Mouse (Mus musculus) G1E (cell line): ENCODE results near the gene Pacsin1. TPM values are rescaled to one million over a fixed set of nuclear protein-coding genes. Genes with fewer than 3 reads are reported as not detected.

Source experiments
- ATAC-seq: 2 replicates; pipeline ENCODE4 v1.8.0; 2016; ENCODE audit warnings: mild to moderate bottlenecking; ENCODE audit not compliant: insufficient number of reproducible peaks, poor library complexity, low FRiP score, severe bottlenecking; ENCODE audit errors: extremely low read depth
- DNase-seq: peaks from one replicate; pipeline ENCODE4 v3.0.0; 2012; ENCODE audit warnings: low spot score
- H3K27me3 ChIP-seq: 2 replicates; pipeline ENCODE4 v1.6.1; 2012; ENCODE audit warnings: mild to moderate bottlenecking, low read length, inconsistent platforms; ENCODE audit not compliant: insufficient read depth
- H3K36me3 ChIP-seq: replicated peaks from 2 replicates; pipeline ENCODE3; 2012; ENCODE audit warnings: mild to moderate bottlenecking, inconsistent platforms
- H3K4me1 ChIP-seq: 2 replicates; pipeline ENCODE4 v1.6.1; 2012; ENCODE audit warnings: low read depth, low read length, inconsistent platforms, mixed read lengths; ENCODE audit not compliant: insufficient read depth
- H3K4me3 ChIP-seq: 2 replicates; pipeline ENCODE4 v1.5.1; 2012; ENCODE audit warnings: low read depth, mild to moderate bottlenecking, inconsistent platforms, low read length, moderate library complexity, mixed read lengths
- H3K9me3 ChIP-seq: replicated peaks from 2 replicates; pipeline ENCODE4 v1.6.1; 2012; ENCODE audit warnings: inconsistent platforms
- CTCF ChIP-seq: IDR thresholded peaks from 2 replicates; pipeline ENCODE4 v1.5.1; 2012; ENCODE audit warnings: low read depth, low read length, inconsistent platforms, mixed read lengths
- GATA1 ChIP-seq: IDR thresholded peaks from 2 replicates; pipeline ENCODE4 v1.6.1; 2012; ENCODE audit warnings: borderline replicate concordance, low read length, inconsistent platforms, mixed read lengths
- GATA2 ChIP-seq: IDR thresholded peaks from 2 replicates; pipeline ENCODE4 v1.6.1; 2012; ENCODE audit warnings: low read depth, low read length, inconsistent platforms, borderline replicate concordance
- POLR2AphosphoS5 ChIP-seq: IDR thresholded peaks from 2 replicates; pipeline ENCODE4 v1.6.1; 2012; ENCODE audit warnings: low read depth, low read length, inconsistent platforms; ENCODE audit not compliant: insufficient replicate concordance
- TAL1 ChIP-seq: conservative IDR thresholded peaks from 2 replicates; pipeline ENCODE4 v1.6.1; 2012; ENCODE audit warnings: low read depth, low read length, inconsistent platforms, mixed read lengths
- polyA plus RNA-seq: library from polyadenylated mRNA; stranded (reverse); fragments of >175 nt; gene quantifications from 2 replicates; pipeline ENCODE4 v1.2.3, GENCODE M21; 2012
- total RNA-seq, 2 experiments: library from RNA; stranded (forward) in 1 of 2; stranded (reverse) in 1 of 2; fragments of 200-1000 nt in 1 of 2; fragments of >200 nt in 1 of 2; fragmentation: Nextera tagmentation in 1 of 2; gene quantifications; 2 replicates each; pipeline ENCODE4 v1.2.3; 2014 to 2017

The Pacsin1 gene
- total and polyA plus RNA-seq, 3 experiments, result 0.44 TPM; not detected in 2

DNA sequence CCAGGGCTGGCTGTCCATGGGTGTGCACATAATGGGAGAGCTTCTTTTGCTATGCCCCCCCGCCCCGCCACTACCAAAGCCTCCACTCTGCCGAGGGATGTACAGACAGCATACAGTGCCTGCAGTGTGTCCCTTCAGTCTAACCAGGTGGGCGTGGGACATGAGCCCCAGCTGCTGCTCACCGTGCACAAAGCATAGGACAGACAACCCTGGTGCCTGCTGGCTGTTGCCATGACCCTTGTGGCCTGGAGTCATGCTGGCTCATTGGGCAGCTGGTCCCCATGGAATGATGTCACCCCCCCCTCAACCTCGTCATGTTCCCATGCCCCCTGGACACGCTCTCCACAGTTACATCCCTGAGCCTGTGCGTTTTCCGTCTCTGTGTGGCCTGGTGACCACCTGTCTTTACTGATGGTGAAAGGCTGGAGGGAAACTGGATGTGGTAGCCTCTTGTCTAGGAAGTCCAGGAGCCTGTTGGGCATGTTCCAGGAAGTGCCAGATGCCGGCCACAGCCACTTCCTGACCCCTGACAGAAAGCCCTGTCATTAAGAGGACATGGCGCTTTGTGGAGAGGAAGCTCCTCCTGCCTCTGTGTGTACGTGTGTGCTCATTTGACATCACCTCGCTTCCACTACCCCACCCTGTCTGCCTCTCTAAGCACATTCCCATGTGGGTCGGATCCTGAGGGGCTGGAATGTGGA is 35.8 kb downstream of the Pacsin1 start:
- Histone ChIP-seq H3K36me3 (no peaks in the 10 kb centered on the region), H3K27me3 (peaks cover 25% of the 10 kb centered on the region), H3K4me3 (no peak overlapping the region), H3K4me1 (no peaks in the 10 kb centered on the region; the same call in 1 of the 2 replicates), H3K9me3 (peaks cover 3% of the 10 kb centered on the region; the same call in 1 of the 2 replicates)
- ATAC-seq (no peak), DNase-seq (no peak)
- TF ChIP-seq GATA1, result no peak
- TF ChIP-seq POLR2AphosphoS5, result no peak
- TF ChIP-seq GATA2, result no peak
- TF ChIP-seq CTCF, result no peak
- no peak for TF ChIP-seq TAL1

DNA sequence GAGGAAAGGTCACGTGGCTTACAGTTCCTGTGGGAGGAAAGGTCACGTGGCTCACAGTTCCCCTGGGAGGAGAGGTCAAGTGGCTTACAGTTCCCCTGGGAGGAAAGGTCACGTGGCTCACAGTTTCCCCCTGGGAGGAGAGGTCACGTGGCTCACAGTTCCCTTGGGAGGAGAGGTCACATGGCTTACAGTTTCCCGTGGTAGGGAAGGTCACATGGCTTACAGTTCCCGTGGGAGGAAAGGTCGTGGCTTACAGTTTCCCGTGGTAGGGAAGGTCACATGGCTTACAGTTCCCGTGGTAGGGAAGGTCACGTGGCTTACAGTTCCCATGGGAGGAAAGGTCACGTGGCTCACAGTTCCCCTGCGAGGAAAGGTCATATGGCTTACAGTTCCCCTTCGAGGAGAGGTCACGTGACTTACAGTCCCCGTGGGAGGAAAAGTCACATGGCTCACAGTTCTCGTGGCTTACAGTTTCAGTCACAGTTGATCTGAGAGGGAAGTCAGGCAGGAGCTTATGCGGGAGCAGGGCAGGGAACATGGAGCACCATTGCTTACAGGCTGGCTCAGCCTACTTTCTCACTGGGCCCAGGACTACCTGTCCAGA is 44.4 kb downstream of the Pacsin1 start:
- no peak for TF ChIP-seq GATA1
- no peak for TF ChIP-seq CTCF
- TF ChIP-seq TAL1, result no peak
- no peak for TF ChIP-seq GATA2
- no peak for TF ChIP-seq POLR2AphosphoS5
- no peak overlapping the region for H3K4me3 ChIP-seq
- peaks cover 24% of the 10 kb centered on the region for H3K9me3 ChIP-seq
- DNase-seq (no peak), ATAC-seq (no peak)
- H3K4me1 ChIP-seq, result peaks cover 9% of the 10 kb centered on the region
- no peaks in the 10 kb centered on the region for H3K36me3 ChIP-seq
- peaks cover 13% of the 10 kb centered on the region; the same call in 1 of the 2 replicates for H3K27me3 ChIP-seq

DNA sequence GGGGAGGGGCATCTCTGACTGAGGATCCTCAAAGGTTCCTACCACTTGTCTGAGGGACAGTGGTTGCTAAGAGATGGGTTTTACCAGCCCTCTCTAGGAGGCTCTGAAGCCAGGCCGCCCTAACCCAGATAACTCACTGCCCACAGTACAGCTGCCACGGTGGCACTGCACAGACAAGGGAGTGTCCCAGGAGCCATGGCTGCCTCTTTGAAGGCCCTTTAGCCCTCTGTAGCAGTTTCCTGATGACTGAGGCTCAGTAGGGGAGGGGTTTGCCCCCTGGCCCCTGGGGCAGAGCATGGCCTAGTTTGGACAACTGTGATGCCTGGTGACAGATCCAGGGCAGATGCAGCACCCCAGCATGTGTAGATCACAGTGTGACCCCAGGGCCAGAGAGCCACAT is 45.5 kb downstream of the Pacsin1 start:
- H3K4me3 ChIP-seq, result no peak overlapping the region
- TF ChIP-seq GATA1 (no peak), CTCF (no peak), POLR2AphosphoS5 (no peak), TAL1 (no peak), GATA2 (no peak)
- H3K4me1 ChIP-seq, result peaks cover 9% of the 10 kb centered on the region
- H3K9me3 ChIP-seq, result peaks cover 24% of the 10 kb centered on the region
- peaks cover 13% of the 10 kb centered on the region; the same call in 1 of the 2 replicates for H3K27me3 ChIP-seq
- ATAC-seq (no peak), DNase-seq (no peak)
- H3K36me3 ChIP-seq, result no peaks in the 10 kb centered on the region

DNA sequence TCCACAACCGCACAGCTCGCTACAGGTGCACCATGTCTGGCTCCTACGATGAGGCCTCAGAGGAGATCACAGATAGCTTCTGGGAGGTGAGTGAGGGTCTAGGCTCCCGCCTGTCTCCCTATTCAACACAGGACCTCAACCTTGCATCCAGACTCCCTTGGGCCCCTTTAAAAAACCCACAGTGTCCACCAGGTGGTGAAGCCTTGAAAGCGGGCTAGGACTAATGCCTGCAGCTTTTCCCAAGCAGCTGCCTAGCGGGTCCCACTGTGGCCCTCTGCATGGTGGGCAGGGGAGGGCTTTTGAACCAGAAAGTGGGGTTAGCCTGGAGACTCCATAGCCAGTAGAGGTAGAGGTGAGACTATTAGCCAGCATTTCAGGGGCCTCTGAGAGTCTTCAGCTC is 46.5 kb downstream of the Pacsin1 start:
- DNase-seq (no peak), ATAC-seq (no peak)
- TF ChIP-seq CTCF (no peak), TAL1 (no peak), GATA2 (no peak), POLR2AphosphoS5 (no peak), GATA1 (no peak)
- Histone ChIP-seq H3K9me3 (peaks cover 24% of the 10 kb centered on the region), H3K4me3 (no peak overlapping the region), H3K36me3 (no peaks in the 10 kb centered on the region), H3K27me3 (peaks cover 14% of the 10 kb centered on the region; the same call in 1 of the 2 replicates), H3K4me1 (peaks cover 9% of the 10 kb centered on the region)

DNA sequence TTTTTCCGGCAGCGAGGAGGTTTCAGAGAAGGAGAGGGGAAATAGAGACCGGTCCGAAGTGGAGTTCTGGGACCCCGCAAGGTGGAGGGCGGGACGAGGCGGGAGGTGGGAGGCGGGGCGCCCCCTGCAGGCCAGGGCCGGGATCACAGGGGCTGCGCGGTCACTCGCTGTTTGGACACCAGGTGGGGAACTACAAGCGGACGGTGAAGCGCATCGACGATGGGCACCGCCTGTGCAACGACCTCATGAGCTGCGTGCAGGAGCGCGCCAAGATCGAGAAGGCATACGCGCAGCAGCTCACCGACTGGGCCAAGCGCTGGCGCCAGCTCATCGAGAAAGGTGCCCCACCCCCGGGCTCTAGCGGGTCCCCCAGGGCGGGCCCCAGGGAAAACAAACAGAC is 47.2 kb downstream of the Pacsin1 start:
- DNase-seq, result no peak

More for the DNA sequence above, 47.2 kb downstream of the Pacsin1 start:
- TF ChIP-seq GATA1, result no peak
- TF ChIP-seq TAL1, result no peak
- TF ChIP-seq CTCF, result peak; percentile 51
- TF ChIP-seq POLR2AphosphoS5, result no peak
- no peak for TF ChIP-seq GATA2
- peaks cover 15% of the 10 kb centered on the region; the same call in 1 of the 2 replicates for H3K27me3 ChIP-seq
- H3K9me3 ChIP-seq, result peaks cover 24% of the 10 kb centered on the region
- no peak for ATAC-seq
- no peaks in the 10 kb centered on the region for H3K36me3 ChIP-seq
- peak overlapping the region; percentile 38; the same call in 1 of the 2 replicates for H3K4me3 ChIP-seq
- H3K4me1 ChIP-seq, result peaks cover 9% of the 10 kb centered on the region
